Mouse (Mus musculus) cerebellum, adult 2 months (tissue): Measurements from ENCODE around the gene Inf2. TPM values are rescaled to one million over a fixed set of nuclear protein-coding genes. Genes with fewer than 3 reads are reported as not detected.

ENCODE experiments used
- DNase-seq, 2 experiments: peaks; one replicate each; pipeline ENCODE4 v3.0.0; 2021
- H3K27ac ChIP-seq: fragments of 200-500 bp; 2 replicates; pipeline ENCODE4 v1.5.1; 2012; ENCODE audit warnings: low read length, control low read depth, inconsistent platforms; ENCODE audit not compliant: insufficient read depth
- H3K27me3 ChIP-seq: fragments of 200-500 bp; 2 replicates; pipeline ENCODE4 v1.6.1; 2012; ENCODE audit warnings: inconsistent platforms, mild to moderate bottlenecking, low read length, moderate library complexity; ENCODE audit not compliant: control insufficient read depth, insufficient read depth
- H3K4me1 ChIP-seq: fragments of 200-500 bp; 2 replicates; pipeline ENCODE4 v1.6.1; 2011; ENCODE audit warnings: low read length; ENCODE audit not compliant: control insufficient read depth, insufficient read depth
- H3K4me3 ChIP-seq: fragments of 200-500 bp; replicated peaks from 2 replicates; pipeline ENCODE3; 2011; ENCODE audit warnings: mild to moderate bottlenecking, low read depth, low read length, control low read depth; ENCODE audit not compliant: insufficient read depth
- CTCF ChIP-seq: fragments of 200-500 bp; IDR thresholded peaks from 2 replicates; pipeline ENCODE4 v1.5.1; 2011; ENCODE audit warnings: low read depth, mild to moderate bottlenecking, control low read depth, low read length, moderate library complexity, borderline replicate concordance; ENCODE audit not compliant: insufficient read depth
- POLR2A ChIP-seq: fragments of 200-500 bp; IDR thresholded peaks from 2 replicates; pipeline ENCODE4 v1.6.1; 2011; ENCODE audit warnings: low read length, control low read depth, borderline replicate concordance; ENCODE audit not compliant: insufficient read depth
- WGBS: fragments of 180-500 bp; shearing (Covaris S2); methylation state at CpG from one replicate; pipeline ENCODE4 v1.1.7; 2018; 5-methylcytosine and 5-hydroxymethylcytosine counted together
- polyA plus RNA-seq: library from polyadenylated mRNA; depleted of rRNA; stranded (reverse); fragments of >200 nt; gene quantifications from 2 replicates; pipeline ENCODE4 v1.2.3, GENCODE M21; 2012

The Inf2 gene
- polyA plus RNA-seq, 1 experiment: 41.8 TPM

- Histone ChIP-seq H3K4me3 (no peak overlapping the region), H3K4me1 (peaks cover 5% of the 10 kb centered on the region; the same call in 1 of the 2 replicates), H3K27me3 (no peaks in the 10 kb centered on the region), H3K27ac (no peak overlapping the region)
- WGBS: 92% methylated on average over 5 of the region's 5 CpGs
- TF ChIP-seq CTCF: no peak
- TF ChIP-seq POLR2A: no peak
- no peak for DNase-seq
Measured at GRCm38 (mm10) chr12:112648081-112648480, 59.5 kb downstream of the Inf2 start.

- WGBS: 81% methylated on average over 5 of the region's 5 CpGs
- no peak for TF ChIP-seq CTCF
- TF ChIP-seq POLR2A: no peak
- Histone ChIP-seq H3K27ac (no peak overlapping the region), H3K4me1 (no peaks in the 10 kb centered on the region; the same call in 1 of the 2 replicates), H3K27me3 (no peaks in the 10 kb centered on the region), H3K4me3 (no peak overlapping the region)
- DNase-seq: no peak
Measured at GRCm38 (mm10) chr12:112651778-112652439, 63.3 kb downstream of the Inf2 start.

GRCm38 (mm10) chr12:112653157-112653824 lies 64.7 kb downstream of the Inf2 start:
- Histone ChIP-seq H3K27me3 (no peaks in the 10 kb centered on the region), H3K4me3 (no peak overlapping the region), H3K27ac (no peak overlapping the region), H3K4me1 (peaks cover 4% of the 10 kb centered on the region)
- DNase-seq: peak; percentile 87 to 93
- TF ChIP-seq CTCF (peak; percentile 99), POLR2A (no peak)
- 14% methylated on average over 7 of the region's 7 CpGs for WGBS

- Histone ChIP-seq H3K27me3 (no peaks in the 10 kb centered on the region), H3K4me3 (no peak overlapping the region), H3K27ac (no peak overlapping the region), H3K4me1 (peaks cover 10% of the 10 kb centered on the region)
- 78% methylated on average over 5 of the region's 5 CpGs for WGBS
- no peak for TF ChIP-seq CTCF
- TF ChIP-seq POLR2A: no peak
- no peak for DNase-seq
Measured at GRCm38 (mm10) chr12:112654076-112654475, 65.5 kb downstream of the Inf2 start.

GRCm38 (mm10) chr12:112658619-112659018 lies 70.0 kb downstream of the Inf2 start:
- H3K27me3 ChIP-seq: no peaks in the 10 kb centered on the region
- H3K4me1 ChIP-seq: peaks cover 20% of the 10 kb centered on the region
- WGBS: 19% methylated on average over 7 of the region's 7 CpGs
- peak; percentile 77 to 82 for DNase-seq
- H3K27ac ChIP-seq: no peak overlapping the region
- no peak overlapping the region for H3K4me3 ChIP-seq
- TF ChIP-seq CTCF (no peak), POLR2A (no peak)

- TF ChIP-seq POLR2A (no peak), CTCF (peak; percentile 51)
- Histone ChIP-seq H3K4me3 (no peak overlapping the region), H3K4me1 (peaks cover 22% of the 10 kb centered on the region), H3K27me3 (no peaks in the 10 kb centered on the region), H3K27ac (no peak overlapping the region)
- peak; percentile 69 to 77 for DNase-seq
- 33% methylated on average over 6 of the region's 6 CpGs for WGBS
Measured at GRCm38 (mm10) chr12:112659109-112659508, 70.5 kb downstream of the Inf2 start.

- no peak overlapping the region for H3K4me3 ChIP-seq
- H3K27ac ChIP-seq: no peak overlapping the region
- peaks cover 36% of the 10 kb centered on the region for H3K4me1 ChIP-seq
- WGBS: 50% methylated on average over 5 of the region's 5 CpGs
- no peak for TF ChIP-seq POLR2A
- TF ChIP-seq CTCF: no peak
- no peak for DNase-seq
- no peaks in the 10 kb centered on the region for H3K27me3 ChIP-seq
Measured at GRCm38 (mm10) chr12:112660576-112661326, 72.2 kb downstream of the Inf2 start.
